8 mouse cellular contexts compared by ENCODE assay signal in the genomic region with DNA sequence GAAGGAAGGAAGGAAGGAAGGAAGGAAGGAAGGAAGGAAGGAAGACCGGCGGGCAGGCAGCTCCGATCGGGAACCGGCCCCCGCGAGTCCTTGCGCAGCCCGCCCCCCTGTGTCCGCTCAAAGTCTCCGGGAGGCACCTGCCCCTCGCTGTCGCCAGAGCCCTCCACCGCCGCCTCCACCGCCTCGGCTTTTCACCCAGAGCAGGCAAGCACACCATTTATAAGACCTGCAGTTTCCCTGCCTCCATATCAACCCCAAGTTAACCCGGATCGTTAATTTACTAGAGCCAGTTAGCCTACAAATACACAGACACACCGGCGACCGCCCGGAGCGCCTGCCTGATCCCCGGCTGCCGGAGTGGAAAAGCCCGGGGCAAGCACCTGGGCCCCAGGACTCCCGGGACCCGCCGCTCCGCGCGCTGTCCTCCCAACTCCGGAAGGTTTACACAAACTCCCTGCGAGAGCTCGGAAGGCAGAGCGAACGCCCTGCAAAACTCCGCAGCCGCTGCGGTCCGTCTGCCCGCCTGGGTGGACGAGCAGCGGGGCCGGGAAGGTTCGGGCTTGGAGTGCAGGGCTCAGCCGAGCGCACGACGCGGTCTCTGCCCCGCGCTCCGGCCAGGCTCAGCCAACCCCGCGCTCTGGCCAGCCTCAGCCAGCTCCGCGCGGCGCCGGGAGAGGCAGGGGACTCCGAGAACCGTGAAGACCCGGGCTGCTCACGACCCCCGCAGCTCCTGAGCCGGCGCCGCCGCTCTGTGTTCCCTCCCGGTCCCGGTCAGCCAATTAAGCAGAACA. TPM values are rescaled to one million over a fixed set of nuclear protein-coding genes. Genes with fewer than 3 reads are reported as not detected.
A peak's percentile ranks its signal among the peaks of the same experiment; 100 is the strongest.
DNase-seq lines count a peak whose midpoint lies in the region; ATAC-seq and TF ChIP-seq lines count a peak whose summit lies in the region.

No protein-coding gene starts in this region.

- H3K4me3 ChIP-seq in hindbrain, embryonic 13.5 days: peak overlapping the region; percentile 85
- H3K4me3 ChIP-seq in small intestine, adult 2 months (ENCODE audit: low read depth, low read length): peak overlapping the region; percentile 70

- intact Hi-C loops in left cerebral cortex, postnatal 25 days (cut with DNase I): loop anchor here (1.0 to 5.0 kb wide), 3 partner anchors 145 to 318 kb away; no protein-coding TSS in a partner anchor

- ATAC-seq in hindbrain, embryonic 13.5 days (ENCODE audit: low FRiP score): peak; percentile 78
- 0 out of 2 replicates have a peak, but pooled peaks have one; percentile 10 for ATAC-seq in megakaryocyte-erythroid progenitor cell, adult 5-6 weeks (replicated peaks; ENCODE audit: low FRiP score, low TSS enrichment, poor library complexity, severe bottlenecking)
- ATAC-seq in activated CD4-positive, CD25-positive, alpha-beta regulatory T cell, adult 4 months: no peak

- H3K4me1 ChIP-seq in hindbrain, embryonic 13.5 days (replicated peaks): peaks cover 31% of the 10 kb centered on the region
- no peaks in the 10 kb centered on the region for H3K4me1 ChIP-seq in small intestine, adult 2 months (ENCODE audit: control insufficient read depth, insufficient read depth, insufficient read length, low read length)

- no peaks in the 10 kb centered on the region for H3K36me3 ChIP-seq in hindbrain, embryonic 13.5 days
- H3K36me3 ChIP-seq in small intestine, adult 2 months (ENCODE audit: control insufficient read depth, insufficient read depth, low read length): no peaks in the 10 kb centered on the region

- WGBS in hindbrain, embryonic 13.5 days: under 1% methylated on average over 73 of the region's 73 CpGs
- under 1% methylated on average over 73 of the region's 73 CpGs for WGBS in small intestine, adult 2 months

- H3K9ac ChIP-seq in hindbrain, embryonic 13.5 days: peak overlapping the region; percentile 90

- TF ChIP-seq POLR2A in small intestine, adult 2 months (IDR thresholded peaks at IDR 0.05; ENCODE audit: low read depth, low read length): no peak; the same call in 1 of the 2 replicates

- H3K27ac ChIP-seq in hindbrain, embryonic 13.5 days: peak overlapping the region; percentile 95
- no peak overlapping the region for H3K27ac ChIP-seq in small intestine, adult 2 months (ENCODE audit: insufficient read depth, low read depth, low read length)

- 0 out of 2 replicates have a peak, but pooled peaks cover 6% of the 10 kb centered on the region for H3K27me3 ChIP-seq in hindbrain, embryonic 13.5 days
- no peaks in the 10 kb centered on the region for H3K27me3 ChIP-seq in small intestine, adult 2 months (ENCODE audit: control insufficient read depth, insufficient read depth, low read length)

- peak; percentile 20 for DNase-seq in T-cell, adult 2 months (ENCODE audit: low spot score)
- DNase-seq in cerebellum, adult 8-10 months: peak; percentile 57
- peak; percentile 11 to 15 for DNase-seq in frontal cortex, postnatal 25 days (ENCODE audit: low spot score in 2 of 2)
- DNase-seq in left cerebral cortex, postnatal 25 days (ENCODE audit: low spot score in 2 of 2): peak; percentile 24 to 30

- H3K9me3 ChIP-seq in hindbrain, embryonic 13.5 days: no peaks in the 10 kb centered on the region

- TF ChIP-seq CTCF in small intestine, adult 2 months (IDR thresholded peaks at IDR 0.05; ENCODE audit: extremely low read depth, insufficient read length, insufficient replicate concordance, low read depth, low read length): no peak

- H3K4me2 ChIP-seq in hindbrain, embryonic 13.5 days: peak overlapping the region; percentile 96

RNA-seq across cellular contexts. Expression of gene Dpf3, which starts 0.7 kb away (rescaled TPM):
- 26.9 and 27.7 TPM in 2 replicates for polyA plus RNA-seq in hindbrain, embryonic 13.5 days (2015; fragmentation: Nextera tagmentation; extraction: Ambion mirVana)
- total RNA-seq in left cerebral cortex, postnatal 25 days (2021): 1 to 10 TPM; 6.4 to 6.5 TPM
- 4.9 and 17.9 TPM in 2 replicates for total RNA-seq in megakaryocyte-erythroid progenitor cell, adult 5-6 weeks (2014; fragmentation: Nextera tagmentation)
- 26.6 and 35.6 TPM in 2 replicates for total RNA-seq in megakaryocyte-erythroid progenitor cell, adult 5-6 weeks (2017)
- 1.7 and 10.0 TPM in 2 replicates for polyA plus RNA-seq in small intestine, adult 2 months (2012; rRNA removed)
- polyA plus RNA-seq in activated CD4-positive, CD25-positive, alpha-beta regulatory T cell, adult 4 months (2017; shearing (Covaris generic)): 1 to 10 TPM in 1 of 2 experiments, under 1 TPM in 1; 0.76 to 1.0 TPM

RNA-seq across cellular contexts. Expression of gene Dcaf4, which starts 33.4 kb away (rescaled TPM):
- polyA plus RNA-seq in hindbrain, embryonic 13.5 days (2015; fragmentation: Nextera tagmentation; extraction: Ambion mirVana): 37.3 and 40.6 TPM in 2 replicates
- 10 to 100 TPM; 23.7 to 24.4 TPM for total RNA-seq in left cerebral cortex, postnatal 25 days (2021)
- total RNA-seq in megakaryocyte-erythroid progenitor cell, adult 5-6 weeks (2014; fragmentation: Nextera tagmentation): 31.4 and 49.2 TPM in 2 replicates
- 29.8 and 38.6 TPM in 2 replicates for total RNA-seq in megakaryocyte-erythroid progenitor cell, adult 5-6 weeks (2017)
- polyA plus RNA-seq in small intestine, adult 2 months (2012; rRNA removed): 4.7 and 9.3 TPM in 2 replicates
- 10 to 100 TPM; 17.7 to 21.2 TPM for polyA plus RNA-seq in activated CD4-positive, CD25-positive, alpha-beta regulatory T cell, adult 4 months (2017; shearing (Covaris generic))
